Mouse (Mus musculus): ENCODE measurements around the gene Oat.

GRCm38 (mm10) chr7:132580511-132580910 lies 4.3 kb upstream of the Oat start:
- TF ChIP-seq CTCF (IDR thresholded peaks at IDR 0.05; ENCODE audit: control insufficient read depth, insufficient read depth, insufficient read length) (no peak), MAX (IDR thresholded peaks at IDR 0.05) (no peak), USF1 (IDR thresholded peaks at IDR 0.05; ENCODE audit: low read depth) (no peak)
